Comparison of ENCODE assay signal across 26 mouse cellular contexts in the genomic region with DNA sequence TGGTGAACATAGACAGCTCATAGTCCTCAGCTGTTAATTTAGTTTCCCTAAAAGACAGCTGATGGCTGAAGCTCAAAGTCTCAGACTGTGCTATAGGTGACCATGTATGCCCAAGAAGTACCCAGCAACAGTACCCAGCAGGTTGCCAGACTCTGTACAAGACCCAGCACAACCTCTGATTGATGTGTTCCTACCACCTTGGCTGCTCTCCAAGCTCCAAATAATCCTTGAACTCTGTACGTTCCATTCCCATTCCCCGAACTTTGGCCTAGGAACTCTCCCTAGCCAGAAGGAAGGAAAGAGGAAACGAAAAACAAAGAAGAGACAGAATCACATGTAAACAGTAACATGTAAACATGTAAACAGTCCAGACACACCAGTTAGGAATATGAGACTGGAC. TPM values are rescaled to one million over a fixed set of nuclear protein-coding genes. Genes with fewer than 3 reads are reported as not detected.
DNase-seq lines count a peak whose midpoint lies in the region; ATAC-seq and TF ChIP-seq lines count a peak whose summit lies in the region.
"Had no signal": no experiment of that assay in that cellular context is flagged by ENCODE, and none has a peak within 500 bp of the region (broad histone marks: within the 10 kb centered on the region; RNA-seq: fewer than 3 reads in every experiment).

No protein-coding gene starts in this region.

- no peak for TF ChIP-seq CTCF in liver, adult 2 months (IDR thresholded peaks at IDR 0.05; ENCODE audit: low read depth, low read length)
- no peak for TF ChIP-seq CTCF in small intestine, adult 2 months (IDR thresholded peaks at IDR 0.05; ENCODE audit: extremely low read depth, insufficient read length, insufficient replicate concordance, low read depth, low read length)

- no peak overlapping the region for H3K9ac ChIP-seq in kidney, embryonic 15.5 days
- no peak overlapping the region for H3K9ac ChIP-seq in liver, adult 2 months (ENCODE audit: low read depth, low read length)
- no peak overlapping the region for H3K9ac ChIP-seq in liver, embryonic 11.5 days (ENCODE audit: low read depth, low read length)
- H3K9ac ChIP-seq: embryonic facial prominence, embryonic 12.5 days; embryonic facial prominence, embryonic 15.5 days; forebrain, postnatal 0 days; heart, embryonic 13.5 days; hindbrain, embryonic 14.5 days had no signal

- H3K4me1 ChIP-seq in kidney, embryonic 15.5 days: no peaks in the 10 kb centered on the region
- H3K4me1 ChIP-seq in liver, adult 2 months (ENCODE audit: control insufficient read depth, insufficient read depth, low read length): peaks cover 10% of the 10 kb centered on the region
- no peaks in the 10 kb centered on the region for H3K4me1 ChIP-seq in liver, embryonic 11.5 days (replicated peaks; ENCODE audit: control insufficient read depth, insufficient read depth, low read length)
- peaks cover 6% of the 10 kb centered on the region; the same call in 1 of the 2 replicates for H3K4me1 ChIP-seq in small intestine, adult 2 months (ENCODE audit: control insufficient read depth, insufficient read depth, insufficient read length, low read length)
- H3K4me1 ChIP-seq: embryonic facial prominence, embryonic 12.5 days; embryonic facial prominence, embryonic 15.5 days; heart, embryonic 10.5 days; heart, embryonic 13.5 days had no signal

- H3K36me3 ChIP-seq in kidney, embryonic 15.5 days: no peaks in the 10 kb centered on the region
- H3K36me3 ChIP-seq in liver, adult 2 months (ENCODE audit: control insufficient read depth, insufficient read depth, low read length): no peaks in the 10 kb centered on the region
- no peaks in the 10 kb centered on the region for H3K36me3 ChIP-seq in liver, embryonic 11.5 days (ENCODE audit: control insufficient read depth, insufficient read depth, low read length)
- no peaks in the 10 kb centered on the region for H3K36me3 ChIP-seq in small intestine, adult 2 months (ENCODE audit: control insufficient read depth, insufficient read depth, low read length)
- H3K36me3 ChIP-seq: embryonic facial prominence, embryonic 12.5 days; embryonic facial prominence, embryonic 15.5 days; heart, embryonic 10.5 days; heart, embryonic 13.5 days had no signal

- H3K4me3 ChIP-seq in kidney, embryonic 15.5 days (replicated peaks): no peak overlapping the region
- H3K4me3 ChIP-seq in liver, adult 2 months (ENCODE audit: insufficient read depth, low read depth, low read length): no peak overlapping the region
- no peak overlapping the region for H3K4me3 ChIP-seq in liver, embryonic 11.5 days (ENCODE audit: low read depth, low read length)
- no peak overlapping the region for H3K4me3 ChIP-seq in small intestine, adult 2 months (ENCODE audit: low read depth, low read length)
- H3K4me3 ChIP-seq: embryonic facial prominence, embryonic 12.5 days; embryonic facial prominence, embryonic 15.5 days; heart, adult 2 months; heart, embryonic 10.5 days; heart, embryonic 13.5 days had no signal

- H3K4me2 ChIP-seq in kidney, embryonic 15.5 days: no peak overlapping the region
- no peak overlapping the region for H3K4me2 ChIP-seq in liver, embryonic 11.5 days
- H3K4me2 ChIP-seq: embryonic facial prominence, embryonic 12.5 days; embryonic facial prominence, embryonic 15.5 days; heart, embryonic 13.5 days; hindbrain, embryonic 14.5 days had no signal

- no peaks in the 10 kb centered on the region for H3K27me3 ChIP-seq in kidney, embryonic 15.5 days
- no peaks in the 10 kb centered on the region for H3K27me3 ChIP-seq in liver, adult 2 months (ENCODE audit: control insufficient read depth, insufficient read depth, low read length)
- H3K27me3 ChIP-seq in liver, embryonic 11.5 days (replicated peaks; ENCODE audit: control insufficient read depth, insufficient read depth, low read length): no peaks in the 10 kb centered on the region
- H3K27me3 ChIP-seq in small intestine, adult 2 months (ENCODE audit: control insufficient read depth, insufficient read depth, low read length): no peaks in the 10 kb centered on the region
- H3K27me3 ChIP-seq: embryonic facial prominence, embryonic 12.5 days; embryonic facial prominence, embryonic 15.5 days; heart, embryonic 13.5 days had no signal

- H3K79me2 ChIP-seq in liver, adult 2 months (ENCODE audit: control insufficient read depth, insufficient read depth, low read length): no peaks in the 10 kb centered on the region

- 66% methylated on average over 3 of the region's 3 CpGs for WGBS in kidney, embryonic 15.5 days
- 7% methylated on average over 3 of the region's 3 CpGs for WGBS in liver, adult 2 months
- 66% methylated on average over 3 of the region's 3 CpGs for WGBS in liver, embryonic 11.5 days
- 16% methylated on average over 3 of the region's 3 CpGs for WGBS in small intestine, adult 2 months

- H3K9me3 ChIP-seq in kidney, embryonic 15.5 days (replicated peaks): no peaks in the 10 kb centered on the region
- H3K9me3 ChIP-seq in liver, embryonic 11.5 days (ENCODE audit: control insufficient read depth, low read length): no peaks in the 10 kb centered on the region
- H3K9me3 ChIP-seq: embryonic facial prominence, embryonic 12.5 days; embryonic facial prominence, embryonic 15.5 days; heart, embryonic 10.5 days; heart, embryonic 13.5 days had no signal

- no peak overlapping the region for H3K27ac ChIP-seq in kidney, embryonic 15.5 days
- H3K27ac ChIP-seq in liver, adult 2 months (replicated peaks; ENCODE audit: insufficient read depth, low read depth, low read length): no peak overlapping the region
- H3K27ac ChIP-seq in liver, embryonic 11.5 days (ENCODE audit: low read depth, low read length): no peak overlapping the region
- peak overlapping the region; percentile 58; the same call in 1 of the 2 replicates for H3K27ac ChIP-seq in small intestine, adult 2 months (ENCODE audit: insufficient read depth, low read depth, low read length)
- H3K27ac ChIP-seq: embryonic facial prominence, embryonic 12.5 days; embryonic facial prominence, embryonic 15.5 days; heart, adult 2 months; heart, embryonic 10.5 days; heart, embryonic 13.5 days; hindbrain, embryonic 14.5 days had no signal

- DNase-seq in kidney, adult 11 months: peak; percentile 38
- DNase-seq in liver, adult 2 months (ENCODE audit: extremely low read depth, low read depth, low spot score): peak; percentile 74
- no peak for DNase-seq in liver, embryonic 11.5 days (ENCODE audit: low spot score)
- peak; percentile 43 for DNase-seq in kidney, postnatal 14 days
- DNase-seq in lung, postnatal 10 days: no peak
- DNase-seq in lung, postnatal 36 days: no peak
- DNase-seq: adrenal gland, postnatal 10 days; adrenal gland, postnatal 36 days; cerebellum, adult 18-20 months; cerebellum, adult 9-10 months; cerebellum, postnatal 25 days; forebrain, postnatal 0 days; gastrocnemius, postnatal 10 days; gastrocnemius, postnatal 36 days; heart, adult 2 months; heart, postnatal 14 days; heart, postnatal 4 days had no signal

- TF ChIP-seq POLR2A in liver, adult 2 months (IDR thresholded peaks at IDR 0.05; ENCODE audit: extremely low read depth, insufficient read depth, low read length): no peak
- TF ChIP-seq POLR2A in small intestine, adult 2 months (IDR thresholded peaks at IDR 0.05; ENCODE audit: low read depth, low read length): no peak

- ATAC-seq in kidney, embryonic 15.5 days (replicated peaks; ENCODE audit: low FRiP score): no peak
- no peak for ATAC-seq in liver, embryonic 11.5 days (replicated peaks; ENCODE audit: low FRiP score)
- ATAC-seq: activated CD4-positive, CD25-positive, alpha-beta regulatory T cell, adult 4 months; forebrain, embryonic 14.5 days; forebrain, postnatal 0 days had no signal

RNA-seq across cellular contexts. Expression of gene Npepl1, which starts 50.3 kb away (rescaled TPM):
- 43.1 and 48.2 TPM in 2 replicates for polyA plus RNA-seq in kidney, embryonic 15.5 days (2015; fragmentation: Nextera tagmentation; extraction: Ambion mirVana)
- 39.7 and 43.4 TPM in 2 replicates for total RNA-seq in liver, adult 2 months (2014; rRNA removed)
- polyA plus RNA-seq in liver, adult 2 months (2012; rRNA removed): 70.6 and 81.0 TPM in 2 replicates
- 57.7 and 59.1 TPM in 2 replicates for polyA plus RNA-seq in liver, embryonic 11.5 days (2014; fragmentation: Nextera tagmentation; extraction: Ambion mirVana)
- polyA plus RNA-seq in small intestine, adult 2 months (2012; rRNA removed): 60.6 and 90.9 TPM in 2 replicates

Comparison
In these comparisons a context has a peak if more than half of its experiments do, and no peak if none do; other contexts are left out.
1. DNase-seq: peak in kidney, adult 11 months (single experiment), liver, adult 2 months (single experiment) and kidney, postnatal 14 days (single experiment); none in liver, embryonic 11.5 days (single experiment), lung, postnatal 10 days (single experiment) and lung, postnatal 36 days (single experiment).